Mouse (Mus musculus): Measurements from ENCODE around the gene Olfr747.
"Not testable (repeated sequence)": the region's sequence is repeated elsewhere in the genome, so short reads cannot be mapped to it uniquely, and the experiment has no call there.

Olfr747 gene

GRCm38 (mm10) chr14:50693106-50693505, at the start of gene Olfr747:
TSS of gene Olfr747 (minus strand) at chr14:50693206.
- POLR2A ChIA-PET, result no interaction called here

GRCm38 (mm10) chr14:50741584-50741983, 48.6 kb upstream of the Olfr747 start:
- CTCF ChIA-PET, result interaction anchor here in 1 of 4 experiments (0.6 kb wide), 1 partner anchor 11 kb away, joined by 5 read pairs; no protein-coding TSS in a partner anchor
- POLR2A ChIA-PET, result interaction anchor here in 1 of 4 experiments (0.6 kb wide), 1 partner anchor 1384 kb away, joined by 3 read pairs; no protein-coding TSS in a partner anchor

More at GRCm38 (mm10) chr14:50693106-50693505, at the start of gene Olfr747:
- CTCF ChIA-PET, result interaction anchor here in 1 of 4 experiments (0.6 kb wide), 1 partner anchor 1929 kb away, joined by 3 read pairs; no protein-coding TSS in a partner anchor

- CTCF ChIA-PET, result no interaction called here
- POLR2A ChIA-PET, result no interaction called here
Observed at GRCm38 (mm10) chr14:50740334-50740733, 47.3 kb upstream of the Olfr747 start.

GRCm38 (mm10) chr14:50722371-50722770, 29.4 kb upstream of the Olfr747 start:
- CTCF ChIA-PET, POLR2A ChIA-PET: not testable (repeated sequence)

GRCm38 (mm10) chr14:50719875-50720274, 26.9 kb upstream of the Olfr747 start:
- CTCF ChIA-PET, result not testable (repeated sequence)

GRCm38 (mm10) chr14:50707073-50707472, 14.1 kb upstream of the Olfr747 start, which contains the start of gene Olfr748:
TSS of gene Olfr748 (plus strand) at chr14:50707373.
- ChIA-PET CTCF (no interaction called here), POLR2A (no interaction called here)

More at GRCm38 (mm10) chr14:50719875-50720274, 26.9 kb upstream of the Olfr747 start:
- POLR2A ChIA-PET, result not testable (repeated sequence)

GRCm38 (mm10) chr14:50646783-50647182, 46.2 kb downstream of the Olfr747 start, which contains the start of gene Olfr746:
TSS of gene Olfr746 (plus strand) at chr14:50647083.
- POLR2A ChIA-PET, result no interaction called here
- CTCF ChIA-PET, result no interaction called here

GRCm38 (mm10) chr14:50639088-50639487, 53.9 kb downstream of the Olfr747 start, which contains the start of gene Olfr745:
TSS of gene Olfr745 (plus strand) at chr14:50639388.
- ChIA-PET POLR2A (interaction anchor here in 1 of 4 experiments (0.7 kb wide), 1 partner anchor 314 kb away, joined by 10 read pairs; no protein-coding TSS in a partner anchor), CTCF (no interaction called here)
